Mouse (Mus musculus) inflammation-experienced regulatory T-cells, adult 6 months (primary cell): ENCODE data around the gene Stpg2. TPM values are rescaled to one million over a fixed set of nuclear protein-coding genes. Genes with fewer than 3 reads are reported as not detected.
A peak's percentile ranks its signal among the peaks of the same experiment; 100 is the strongest.
"Not testable (repeated sequence)": the region's sequence is repeated elsewhere in the genome, so short reads cannot be mapped to it uniquely, and the experiment has no call there.

Experiments used
- ATAC-seq: one replicate; pipeline ENCODE4 v1.8.0; 2017
- polyA plus RNA-seq, 3 experiments: library from polyadenylated mRNA; unstranded; fragments of 100-300 nt; shearing (Covaris generic); gene quantifications; one replicate each; pipeline ENCODE4 v1.2.1; 2017

Stpg2 gene
- polyA plus RNA-seq, 3 experiments from 2014 or later = not detected

- ATAC-seq = no peak
Measured at GRCm38 (mm10) chr3:139442170-139442569, 236.7 kb downstream of the Stpg2 start.

GRCm38 (mm10) chr3:139495939-139496338, 290.4 kb downstream of the Stpg2 start:
- no peak for ATAC-seq

- ATAC-seq = no peak
Measured at GRCm38 (mm10) chr3:139502216-139502615, 296.7 kb downstream of the Stpg2 start.

- ATAC-seq = no peak
Measured at GRCm38 (mm10) chr3:139509275-139509985, 303.9 kb downstream of the Stpg2 start.

GRCm38 (mm10) chr3:139578496-139578895, 373.0 kb downstream of the Stpg2 start:
- ATAC-seq = no peak

GRCm38 (mm10) chr3:139581298-139581697, 375.8 kb downstream of the Stpg2 start:
- no peak for ATAC-seq

- no peak for ATAC-seq
Measured at GRCm38 (mm10) chr3:139599508-139599907, 394.0 kb downstream of the Stpg2 start.

GRCm38 (mm10) chr3:139608267-139608666, 402.8 kb downstream of the Stpg2 start:
- not testable (repeated sequence) for ATAC-seq

GRCm38 (mm10) chr3:139614641-139615040, 409.1 kb downstream of the Stpg2 start:
- ATAC-seq = no peak

GRCm38 (mm10) chr3:139615791-139616190, 410.3 kb downstream of the Stpg2 start:
- ATAC-seq = no peak

GRCm38 (mm10) chr3:139637887-139638286, 432.4 kb downstream of the Stpg2 start:
- ATAC-seq = no peak

GRCm38 (mm10) chr3:139651505-139651904, 446.0 kb downstream of the Stpg2 start:
- ATAC-seq = no peak

- ATAC-seq = no peak
Measured at GRCm38 (mm10) chr3:139659416-139659815, 453.9 kb downstream of the Stpg2 start.

- no peak for ATAC-seq
Measured at GRCm38 (mm10) chr3:139662241-139662640, 456.7 kb downstream of the Stpg2 start.

- ATAC-seq = no peak
Measured at GRCm38 (mm10) chr3:139663712-139664245, 458.3 kb downstream of the Stpg2 start.

GRCm38 (mm10) chr3:139665047-139665446, 459.6 kb downstream of the Stpg2 start:
- ATAC-seq = peak; percentile 66

GRCm38 (mm10) chr3:139676192-139676591, 470.7 kb downstream of the Stpg2 start:
- no peak for ATAC-seq

GRCm38 (mm10) chr3:139676723-139677122, 471.2 kb downstream of the Stpg2 start:
- no peak for ATAC-seq

- ATAC-seq = not testable (repeated sequence)
Measured at GRCm38 (mm10) chr3:139704238-139704637, 498.7 kb downstream of the Stpg2 start.

- not testable (repeated sequence) for ATAC-seq
Measured at GRCm38 (mm10) chr3:139707396-139707795, 501.9 kb downstream of the Stpg2 start.

- no peak for ATAC-seq
Measured at GRCm38 (mm10) chr3:139709794-139710193, 504.3 kb downstream of the Stpg2 start.

GRCm38 (mm10) chr3:139728751-139729150, 523.3 kb downstream of the Stpg2 start:
- no peak for ATAC-seq

GRCm38 (mm10) chr3:139729248-139729647, 523.8 kb downstream of the Stpg2 start:
- ATAC-seq = no peak

GRCm38 (mm10) chr3:139733156-139733555, 527.7 kb downstream of the Stpg2 start:
- no peak for ATAC-seq
